Mouse (Mus musculus) C2C12 (cell line): Measurements from ENCODE around the gene Gm45062. TPM values are rescaled to one million over a fixed set of nuclear protein-coding genes. Genes with fewer than 3 reads are reported as not detected.

Source experiments
- H3K27me3 ChIP-seq: one replicate; pipeline ENCODE4 v1.6.1; 2011; ENCODE audit not compliant: control insufficient read depth, insufficient read depth, insufficient read length
- H3K36me3 ChIP-seq: one replicate; pipeline ENCODE4 v1.6.1; 2011; ENCODE audit not compliant: control insufficient read depth, insufficient read depth
- H3K4me3 ChIP-seq: one replicate; pipeline ENCODE4 v1.5.1; 2011; ENCODE audit warnings: mild to moderate bottlenecking, control low read depth; ENCODE audit not compliant: poor library complexity, insufficient read depth, severe bottlenecking
- H3K79me2 ChIP-seq: one replicate; pipeline ENCODE4 v1.6.1; 2011; ENCODE audit not compliant: control insufficient read depth, insufficient read depth
- H3K79me3 ChIP-seq: one replicate; pipeline ENCODE4 v1.6.1; 2011; ENCODE audit warnings: low read depth, control low read depth
- H3ac ChIP-seq: one replicate; pipeline ENCODE3; 2011; ENCODE audit warnings: low read depth; ENCODE audit not compliant: control insufficient read depth, insufficient read length
- CEBPB ChIP-seq: IDR thresholded peaks from one replicate; pipeline ENCODE4 v1.6.1; 2011; ENCODE audit warnings: low read depth, mild to moderate bottlenecking, control low read depth, moderate library complexity
- CTCF ChIP-seq: IDR thresholded peaks from one replicate; pipeline ENCODE4 v1.5.1; 2011; ENCODE audit not compliant: control insufficient read depth, insufficient read depth, insufficient read length
- FOSL1 ChIP-seq: IDR thresholded peaks from one replicate; pipeline ENCODE4 v1.8.0; 2011; ENCODE audit warnings: mild to moderate bottlenecking, low read length; ENCODE audit not compliant: poor library complexity, insufficient read depth, severe bottlenecking
- MAX ChIP-seq: IDR thresholded peaks from one replicate; pipeline ENCODE4 v1.6.1; 2011; ENCODE audit warnings: mild to moderate bottlenecking, control low read depth
- MYOD1 ChIP-seq: IDR thresholded peaks from one replicate; pipeline ENCODE4 v1.6.1; 2011; ENCODE audit warnings: low read depth; ENCODE audit not compliant: control insufficient read depth, insufficient read length
- MYOG ChIP-seq: IDR thresholded peaks from one replicate; pipeline ENCODE4 v1.6.1; 2011; ENCODE audit not compliant: control insufficient read depth, insufficient read length; ENCODE audit errors: extremely low read depth
- USF1 ChIP-seq: IDR thresholded peaks from one replicate; pipeline ENCODE4 v1.6.1; 2011; ENCODE audit warnings: low read depth, mild to moderate bottlenecking, control low read depth, moderate library complexity
- polyA plus RNA-seq: library from polyadenylated mRNA; unstranded; fragments of >200 nt; fragmentation: generic; extraction: Trizol; gene quantifications from one replicate; pipeline ENCODE4 v1.2.1, GENCODE M21; 2012; ENCODE audit warnings: missing spikeins

Gm45062 gene
- polyA plus RNA-seq, 1 experiment: 0.33 TPM

DNA sequence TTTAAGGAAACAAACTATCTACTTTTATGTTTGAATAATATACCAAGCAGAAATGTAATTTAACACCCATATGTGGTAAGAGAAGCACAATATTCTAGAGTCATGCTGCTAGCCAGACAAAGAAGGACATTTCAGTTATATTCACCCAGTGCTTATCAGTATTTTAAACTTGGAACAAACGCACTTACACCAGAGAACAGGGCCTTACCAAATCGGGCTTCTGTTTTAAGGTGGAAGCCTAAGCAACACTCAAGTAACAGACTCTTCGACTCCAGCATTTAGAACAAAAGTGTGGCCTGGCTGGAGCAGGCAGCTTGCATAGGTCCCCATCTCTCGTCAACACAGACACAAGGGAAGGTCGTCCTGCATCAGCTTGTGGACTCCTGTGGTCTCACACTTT, 229.0 kb downstream of the Gm45062 start:
- Histone ChIP-seq H3K27me3 (no peaks in the 10 kb centered on the region), H3K79me3 (no peaks in the 10 kb centered on the region), H3K36me3 (no peaks in the 10 kb centered on the region), H3K4me3 (no peak overlapping the region), H3K79me2 (no peaks in the 10 kb centered on the region), H3ac (no peak overlapping the region)
- no peak for TF ChIP-seq CEBPB
- no peak for TF ChIP-seq MYOD1
- no peak for TF ChIP-seq MAX
- no peak for TF ChIP-seq CTCF
- no peak for TF ChIP-seq FOSL1
- no peak for TF ChIP-seq USF1
- TF ChIP-seq MYOG: no peak

DNA sequence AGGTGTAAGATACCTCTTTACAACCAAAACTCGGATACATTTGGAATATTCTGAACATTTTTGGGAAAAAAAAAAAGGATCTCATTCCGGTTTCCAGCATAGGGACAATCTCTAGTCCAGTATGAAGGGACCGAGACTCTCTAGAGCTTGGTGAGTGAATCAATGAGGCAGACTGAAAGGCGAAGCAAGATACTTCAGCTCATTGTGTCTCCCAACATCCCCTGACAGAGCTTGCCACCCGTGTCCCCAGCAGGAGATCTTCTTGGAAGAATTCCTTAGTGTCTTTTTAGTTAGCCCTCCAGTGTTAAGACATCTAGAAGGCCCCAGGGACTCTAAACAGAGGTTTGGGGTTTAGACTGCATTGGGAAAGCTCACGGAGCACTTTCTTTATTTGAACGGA, 230.0 kb downstream of the Gm45062 start:
- Histone ChIP-seq H3K4me3 (no peak overlapping the region), H3K36me3 (no peaks in the 10 kb centered on the region), H3K27me3 (no peaks in the 10 kb centered on the region), H3K79me2 (no peaks in the 10 kb centered on the region), H3ac (no peak overlapping the region), H3K79me3 (no peaks in the 10 kb centered on the region)
- no peak for TF ChIP-seq CEBPB
- TF ChIP-seq CTCF: no peak
- no peak for TF ChIP-seq USF1
- no peak for TF ChIP-seq MYOG
- TF ChIP-seq MYOD1: no peak
- TF ChIP-seq MAX: no peak
- no peak for TF ChIP-seq FOSL1

DNA sequence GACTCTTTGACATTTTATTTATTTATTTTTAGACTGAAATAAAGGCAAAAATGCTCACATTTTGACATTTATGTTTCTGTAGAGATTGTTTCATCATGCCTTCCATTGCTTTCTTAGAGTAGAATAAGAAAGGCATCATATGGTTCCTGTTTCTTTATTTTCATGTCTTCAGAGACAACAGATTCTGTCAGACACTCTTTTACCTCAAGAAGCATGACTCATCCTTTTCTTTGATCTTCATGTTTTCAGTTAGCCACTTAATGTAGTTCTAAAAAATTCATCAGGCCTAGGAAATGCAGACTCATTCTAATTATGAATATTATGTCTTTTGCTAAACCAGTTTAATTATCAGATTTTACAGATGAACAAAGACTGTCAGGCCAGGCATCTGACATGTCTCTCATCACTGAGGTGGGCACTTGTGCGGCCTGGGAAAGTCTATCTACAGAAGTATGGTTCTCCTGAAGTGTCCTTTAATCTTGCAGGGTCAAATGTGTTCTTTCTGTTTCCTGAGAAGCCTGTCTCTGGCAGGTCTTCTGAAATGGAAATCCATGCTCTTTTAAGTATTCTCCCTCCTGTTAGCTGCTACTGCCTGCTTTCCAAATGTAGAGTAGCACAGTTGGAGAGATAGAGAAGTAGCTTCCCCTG, 230.8 kb downstream of the Gm45062 start:
- H3ac ChIP-seq: no peak overlapping the region
- H3K4me3 ChIP-seq: no peak overlapping the region
- no peaks in the 10 kb centered on the region for H3K79me3 ChIP-seq
- no peaks in the 10 kb centered on the region for H3K79me2 ChIP-seq
- H3K36me3 ChIP-seq: no peaks in the 10 kb centered on the region
- no peak for TF ChIP-seq CEBPB
- TF ChIP-seq FOSL1: no peak
- TF ChIP-seq MYOG: no peak
- TF ChIP-seq CTCF: no peak
- no peak for TF ChIP-seq MYOD1
- TF ChIP-seq USF1: no peak
- no peak for TF ChIP-seq MAX
- H3K27me3 ChIP-seq: no peaks in the 10 kb centered on the region

DNA sequence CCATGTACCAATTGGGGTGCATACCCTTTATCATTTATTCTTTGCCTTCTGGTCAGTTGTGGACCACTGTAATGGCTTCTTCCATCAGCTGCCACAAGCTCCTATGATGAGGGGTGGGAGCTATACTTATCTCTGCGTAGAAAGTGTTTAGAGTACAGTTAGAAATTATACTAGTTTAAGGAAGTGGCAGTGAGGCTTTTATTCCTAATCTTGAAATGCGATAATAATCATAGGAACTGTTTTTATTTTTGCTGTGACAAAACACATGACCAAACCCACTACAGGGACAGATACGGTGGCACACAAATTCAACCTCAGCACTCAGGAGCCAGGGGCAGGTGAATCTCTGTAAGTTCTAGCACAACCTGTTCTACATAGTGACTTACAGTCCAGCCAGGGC, 233.0 kb downstream of the Gm45062 start:
- H3K27me3 ChIP-seq: no peaks in the 10 kb centered on the region
- H3K36me3 ChIP-seq: no peaks in the 10 kb centered on the region
- H3K79me3 ChIP-seq: no peaks in the 10 kb centered on the region
- no peak overlapping the region for H3K4me3 ChIP-seq
- no peak overlapping the region for H3ac ChIP-seq
- TF ChIP-seq USF1 (no peak), MAX (no peak), MYOG (no peak), FOSL1 (no peak), CTCF (no peak), CEBPB (no peak), MYOD1 (no peak)
- no peaks in the 10 kb centered on the region for H3K79me2 ChIP-seq

DNA sequence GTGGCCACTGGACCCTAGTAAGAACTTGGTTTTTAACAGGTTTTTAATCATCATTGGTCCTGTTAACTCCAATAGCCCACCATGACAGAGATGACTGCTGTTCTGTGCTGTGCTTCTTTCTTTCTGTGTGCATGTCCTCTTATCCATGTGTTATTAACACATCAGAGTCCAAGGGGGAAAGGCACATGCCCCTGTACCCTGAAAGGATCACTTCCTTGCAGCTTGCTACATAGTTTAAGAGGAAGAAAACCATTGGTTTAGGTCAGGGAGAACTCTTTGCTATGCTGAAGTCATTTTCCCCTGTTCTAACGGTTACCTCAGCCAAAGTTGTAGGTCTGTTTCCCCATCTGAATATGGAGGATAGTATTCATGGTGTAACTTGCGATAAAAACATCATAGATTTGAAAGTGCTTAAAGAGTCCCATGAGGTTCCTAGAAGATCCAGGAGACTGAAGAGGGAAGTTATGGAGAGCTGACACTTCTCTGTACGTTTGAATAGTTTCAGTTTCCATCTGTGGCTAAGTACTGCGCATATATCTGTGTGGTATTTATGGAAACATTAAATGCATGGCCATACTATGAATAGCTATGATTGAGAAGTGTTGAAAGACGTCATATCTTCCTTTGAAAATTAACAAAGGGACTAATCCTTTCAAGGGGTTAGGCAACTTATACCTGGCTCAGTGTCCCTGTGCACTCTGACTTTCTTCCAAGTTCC, 236.0 kb downstream of the Gm45062 start:
- no peak for TF ChIP-seq MYOD1
- no peak for TF ChIP-seq USF1
- no peak for TF ChIP-seq CEBPB
- Histone ChIP-seq H3K79me2 (no peaks in the 10 kb centered on the region), H3K36me3 (no peaks in the 10 kb centered on the region), H3K27me3 (no peaks in the 10 kb centered on the region), H3ac (no peak overlapping the region), H3K79me3 (no peaks in the 10 kb centered on the region), H3K4me3 (no peak overlapping the region)

DNA sequence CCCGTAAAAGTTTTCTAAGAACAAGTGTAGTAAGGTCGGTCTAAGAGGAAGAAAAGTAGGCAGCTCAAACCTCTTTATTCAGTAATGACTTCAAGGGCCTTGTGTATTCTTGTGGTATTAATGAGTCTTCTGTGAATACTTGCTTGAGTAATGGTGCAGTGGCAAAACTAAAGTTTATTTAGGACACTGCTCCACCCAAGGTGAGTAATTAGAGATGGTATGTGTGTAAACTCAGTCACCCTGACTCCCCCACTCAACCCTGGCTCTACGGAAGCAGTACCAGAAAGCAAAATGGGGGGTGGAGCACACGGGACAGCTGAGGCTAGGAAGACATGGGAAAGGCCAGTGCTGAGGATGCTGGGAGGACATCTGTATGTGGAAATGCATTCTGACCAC, 236.6 kb downstream of the Gm45062 start:
- Histone ChIP-seq H3K4me3 (no peak overlapping the region), H3K79me3 (no peaks in the 10 kb centered on the region), H3K79me2 (no peaks in the 10 kb centered on the region), H3K27me3 (no peaks in the 10 kb centered on the region), H3K36me3 (no peaks in the 10 kb centered on the region), H3ac (no peak overlapping the region)
- TF ChIP-seq CEBPB: no peak
- no peak for TF ChIP-seq MYOD1
- no peak for TF ChIP-seq CTCF
- no peak for TF ChIP-seq MAX
- TF ChIP-seq FOSL1: no peak
- TF ChIP-seq MYOG: no peak
- TF ChIP-seq USF1: no peak
